Mouse (Mus musculus) erythroblast, adult 5-6 weeks (primary cell): Measurements from ENCODE around the gene Nr0b1. TPM values are rescaled to one million over a fixed set of nuclear protein-coding genes. Genes with fewer than 3 reads are reported as not detected.

Experiments used
- ATAC-seq: replicated peaks from 2 replicates; pipeline ENCODE4 v1.8.0; 2016; ENCODE audit warnings: moderate number of reproducible peaks, mild to moderate bottlenecking, moderate TSS enrichment, inconsistent platforms; ENCODE audit not compliant: poor library complexity, low FRiP score, severe bottlenecking
- total RNA-seq, 2 experiments: library from RNA; stranded (forward) in 1 of 2; stranded (reverse) in 1 of 2; fragments of 150-400 nt in 1 of 2; fragments of 200-764, 138-1000 nt in 1 of 2; gene quantifications; 2 replicates each; pipeline versions ENCODE4 v1.2.3 to v1.2.4; 2015 to 2017; ENCODE audit warnings: low replicate concordance in 2 of 2

Nr0b1 gene
- total RNA-seq (2015; ENCODE audit: low replicate concordance) (not detected in 2 replicates), total RNA-seq (2017; ENCODE audit: low replicate concordance) (not detected in 2 replicates)

DNA sequence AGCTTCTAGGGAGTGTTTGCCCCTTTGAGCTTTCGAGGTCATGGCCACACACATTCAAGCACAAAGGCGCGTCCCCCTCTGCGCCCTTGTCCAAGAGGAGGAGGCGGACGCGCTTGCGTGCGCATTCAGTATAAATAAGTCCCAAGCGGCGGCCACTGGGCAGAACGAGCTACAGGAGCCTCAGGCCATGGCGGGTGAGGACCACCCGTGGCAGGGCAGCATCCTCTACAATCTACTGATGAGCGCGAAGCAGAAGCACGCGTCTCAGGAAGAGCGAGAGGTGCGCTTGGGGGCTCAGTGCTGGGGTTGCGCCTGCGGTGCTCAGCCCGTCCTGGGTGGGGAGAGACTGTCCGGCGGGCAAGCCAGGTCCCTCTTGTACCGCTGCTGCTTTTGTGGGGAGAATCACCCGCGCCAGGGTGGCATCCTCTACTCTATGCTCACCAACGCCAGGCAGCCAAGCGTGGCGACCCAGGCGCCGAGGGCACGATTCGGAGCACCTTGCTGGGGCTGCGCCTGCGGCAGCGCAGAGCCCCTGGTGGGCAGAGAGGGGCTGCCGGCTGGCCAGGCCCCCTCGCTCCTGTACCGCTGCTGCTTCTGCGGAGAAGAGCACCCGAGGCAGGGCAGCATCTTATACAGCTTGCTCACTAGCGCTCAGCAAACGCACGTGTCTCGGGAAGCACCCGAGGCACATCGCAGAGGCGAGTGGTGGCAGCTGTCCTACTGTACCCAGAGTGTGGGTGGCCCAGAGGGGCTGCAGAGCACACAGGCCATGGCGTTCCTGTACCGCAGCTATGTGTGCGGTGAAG lies at the start of gene Nr0b1:
TSS of gene Nr0b1 (plus strand) at position 151 of the 806 bp plus-strand sequence.
- ATAC-seq = no peak

DNA sequence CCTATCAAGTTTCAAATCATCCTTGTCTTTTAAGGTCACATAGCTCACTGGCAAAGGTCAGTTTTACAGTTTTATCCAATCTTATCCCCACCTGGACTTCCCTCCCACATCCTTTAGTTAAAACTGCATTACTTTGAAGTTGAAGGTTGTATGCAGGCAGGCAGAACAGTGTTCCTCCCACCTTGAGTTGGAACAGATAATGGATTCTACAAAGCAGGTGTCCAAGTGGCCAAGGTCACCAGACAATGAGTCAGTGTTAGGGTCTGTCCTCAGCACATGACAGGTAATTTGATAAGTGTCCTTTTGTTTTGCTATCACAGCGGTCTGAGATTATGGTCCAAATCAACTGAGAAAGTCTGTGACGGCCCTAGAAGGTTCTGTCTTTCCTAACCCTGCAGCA lies 4.3 kb upstream of the Nr0b1 start:
- ATAC-seq = no peak

GRCm38 (mm10) chrX:86192420-86192994 lies 943 bp downstream of the Nr0b1 start:
- no peak for ATAC-seq

- ATAC-seq = no peak
Observed at GRCm38 (mm10) chrX:86193386-86193785, 1.8 kb downstream of the Nr0b1 start.

DNA sequence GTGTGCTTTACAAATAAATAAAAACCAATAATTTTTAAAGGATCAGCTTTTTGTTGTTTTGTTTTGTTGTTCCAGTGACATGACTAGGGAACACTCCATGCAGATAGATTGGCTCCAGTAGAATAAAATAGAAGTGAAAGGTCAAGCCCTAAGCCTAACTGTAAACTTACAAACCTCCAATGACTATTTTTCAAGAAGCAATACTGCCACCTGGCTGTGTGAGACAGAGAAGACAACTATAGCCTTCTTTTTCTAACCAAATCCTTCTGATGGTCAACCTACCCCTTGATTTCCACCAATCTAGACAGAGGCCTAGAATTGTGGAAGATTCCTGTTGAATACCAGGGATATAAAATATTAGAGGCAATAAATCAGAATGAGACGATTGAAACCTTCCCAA lies 45.7 kb downstream of the Nr0b1 start:
- ATAC-seq = no peak

Other genes starting within 250 kb of the Nr0b1 start
- gene Samt3, start 147.6 kb upstream of the Nr0b1 start, total RNA-seq (2015; ENCODE audit: low replicate concordance) = not detected in 2 replicates
- not detected in 2 replicates for gene Samt3, start 147.6 kb upstream of the Nr0b1 start, total RNA-seq (2017; ENCODE audit: low replicate concordance)
- not detected in 2 replicates for gene Mageb4, start 113.3 kb downstream of the Nr0b1 start, total RNA-seq (2015; ENCODE audit: low replicate concordance)
- not detected in 2 replicates for gene Mageb4, start 113.3 kb downstream of the Nr0b1 start, total RNA-seq (2017; ENCODE audit: low replicate concordance)